Mouse (Mus musculus): ENCODE data around the gene Prr5l. TPM values are rescaled to one million over a fixed set of nuclear protein-coding genes. Genes with fewer than 3 reads are reported as not detected.

The Prr5l gene
- polyA plus RNA-seq, 1 experiment = 0.06 TPM

GRCm38 (mm10) chr2:101693577-101694215 lies 189.1 kb downstream of the Prr5l start:
- Histone ChIP-seq H3K79me2 (ENCODE audit: control insufficient read depth, insufficient read depth) (no peaks in the 10 kb centered on the region), H3K4me3 (no peak overlapping the region), H3K27me3 (ENCODE audit: control insufficient read depth, insufficient read depth, insufficient read length) (no peaks in the 10 kb centered on the region), H3K36me3 (ENCODE audit: control insufficient read depth, insufficient read depth) (peaks cover 22% of the 10 kb centered on the region), H3ac (ENCODE audit: control insufficient read depth, insufficient read length) (no peak overlapping the region), H3K4me2 (ENCODE audit: low read depth) (no peak overlapping the region)
- no peak for TF ChIP-seq MYOG (IDR thresholded peaks at IDR 0.05; ENCODE audit: control insufficient read depth in 1 of 3, insufficient read depth in 1 of 3, insufficient read length in 2 of 3, low read depth in 2 of 3)
- no peak for TF ChIP-seq SRF (IDR thresholded peaks at IDR 0.05; ENCODE audit: control insufficient read depth, insufficient read length, low read depth)
- TF ChIP-seq REST (IDR thresholded peaks at IDR 0.05; ENCODE audit: insufficient read depth, insufficient read length) = no peak
- no peak for TF ChIP-seq MAX (IDR thresholded peaks at IDR 0.05; ENCODE audit: low read depth)
- no peak for TF ChIP-seq POLR2AphosphoS2 (IDR thresholded peaks at IDR 0.05; ENCODE audit: insufficient read length, low read depth)
- no peak for TF ChIP-seq POLR2A (IDR thresholded peaks at IDR 0.05; ENCODE audit: insufficient read length, low read depth)
- TF ChIP-seq MYOD1 (IDR thresholded peaks at IDR 0.05; ENCODE audit: control insufficient read depth in 1 of 3, insufficient read length in 2 of 3, low read depth in 2 of 3) = no peak
- TF ChIP-seq USF1 (IDR thresholded peaks at IDR 0.05; ENCODE audit: low read depth) = no peak
- TF ChIP-seq CEBPB (IDR thresholded peaks at IDR 0.05; ENCODE audit: insufficient read depth, poor library complexity, severe bottlenecking) = no peak
- no peak for TF ChIP-seq TCF12 (IDR thresholded peaks at IDR 0.05; ENCODE audit: insufficient read depth, poor library complexity, severe bottlenecking)
- TF ChIP-seq TCF3 (IDR thresholded peaks at IDR 0.05; ENCODE audit: insufficient read length, low read depth) = no peak
- TF ChIP-seq E2F4 (IDR thresholded peaks at IDR 0.05; ENCODE audit: insufficient read depth) = no peak

GRCm38 (mm10) chr2:101693043-101693442 lies 189.8 kb downstream of the Prr5l start:
- no peak for TF ChIP-seq POLR2AphosphoS2 (IDR thresholded peaks at IDR 0.05; ENCODE audit: insufficient read length, low read depth)
- TF ChIP-seq TCF12 (IDR thresholded peaks at IDR 0.05; ENCODE audit: insufficient read depth, poor library complexity, severe bottlenecking) = no peak
- TF ChIP-seq E2F4 (IDR thresholded peaks at IDR 0.05; ENCODE audit: insufficient read depth) = no peak
- no peak for TF ChIP-seq TCF3 (IDR thresholded peaks at IDR 0.05; ENCODE audit: insufficient read length, low read depth)
- TF ChIP-seq MYOG (IDR thresholded peaks at IDR 0.05; ENCODE audit: control insufficient read depth in 1 of 3, insufficient read depth in 1 of 3, insufficient read length in 2 of 3, low read depth in 2 of 3) = no peak
- no peak for TF ChIP-seq POLR2A (IDR thresholded peaks at IDR 0.05; ENCODE audit: insufficient read length, low read depth)
- no peak for TF ChIP-seq SRF (IDR thresholded peaks at IDR 0.05; ENCODE audit: control insufficient read depth, insufficient read length, low read depth)
- Histone ChIP-seq H3K79me2 (ENCODE audit: control insufficient read depth, insufficient read depth) (no peaks in the 10 kb centered on the region), H3K4me3 (no peak overlapping the region), H3K27me3 (ENCODE audit: control insufficient read depth, insufficient read depth, insufficient read length) (no peaks in the 10 kb centered on the region), H3ac (ENCODE audit: control insufficient read depth, insufficient read length) (no peak overlapping the region), H3K4me2 (ENCODE audit: low read depth) (no peak overlapping the region), H3K36me3 (ENCODE audit: control insufficient read depth, insufficient read depth) (peaks cover 22% of the 10 kb centered on the region)

GRCm38 (mm10) chr2:101690252-101690827 lies 192.5 kb downstream of the Prr5l start:
- Histone ChIP-seq H3K79me2 (ENCODE audit: control insufficient read depth, insufficient read depth) (no peaks in the 10 kb centered on the region), H3K4me3 (no peak overlapping the region), H3K4me2 (ENCODE audit: low read depth) (no peak overlapping the region), H3K27me3 (ENCODE audit: control insufficient read depth, insufficient read depth, insufficient read length) (no peaks in the 10 kb centered on the region), H3K36me3 (ENCODE audit: control insufficient read depth, insufficient read depth) (peaks cover 10% of the 10 kb centered on the region), H3ac (ENCODE audit: control insufficient read depth, insufficient read length) (no peak overlapping the region)
- no peak for TF ChIP-seq MAX (IDR thresholded peaks at IDR 0.05; ENCODE audit: low read depth)
- no peak for TF ChIP-seq CEBPB (IDR thresholded peaks at IDR 0.05; ENCODE audit: insufficient read depth, poor library complexity, severe bottlenecking)
- no peak for TF ChIP-seq POLR2AphosphoS2 (IDR thresholded peaks at IDR 0.05; ENCODE audit: insufficient read length, low read depth)
- TF ChIP-seq MYOD1 (IDR thresholded peaks at IDR 0.05; ENCODE audit: control insufficient read depth in 1 of 3, insufficient read length in 2 of 3, low read depth in 2 of 3) = no peak
- TF ChIP-seq TCF12 (IDR thresholded peaks at IDR 0.05; ENCODE audit: insufficient read depth, poor library complexity, severe bottlenecking) = no peak
- no peak for TF ChIP-seq SRF (IDR thresholded peaks at IDR 0.05; ENCODE audit: control insufficient read depth, insufficient read length, low read depth)
- TF ChIP-seq USF1 (IDR thresholded peaks at IDR 0.05; ENCODE audit: low read depth) = no peak
- TF ChIP-seq TCF3 (IDR thresholded peaks at IDR 0.05; ENCODE audit: insufficient read length, low read depth) = no peak
- TF ChIP-seq MYOG (IDR thresholded peaks at IDR 0.05; ENCODE audit: control insufficient read depth in 1 of 3, insufficient read depth in 1 of 3, insufficient read length in 2 of 3, low read depth in 2 of 3) = no peak
- no peak for TF ChIP-seq REST (IDR thresholded peaks at IDR 0.05; ENCODE audit: insufficient read depth, insufficient read length)
- TF ChIP-seq POLR2A (IDR thresholded peaks at IDR 0.05; ENCODE audit: insufficient read length, low read depth) = no peak
- no peak for TF ChIP-seq E2F4 (IDR thresholded peaks at IDR 0.05; ENCODE audit: insufficient read depth)

- H3ac ChIP-seq (ENCODE audit: control insufficient read depth, insufficient read length) = no peak overlapping the region
- no peaks in the 10 kb centered on the region for H3K79me2 ChIP-seq (ENCODE audit: control insufficient read depth, insufficient read depth)
- H3K36me3 ChIP-seq (ENCODE audit: control insufficient read depth, insufficient read depth) = peaks cover 15% of the 10 kb centered on the region
- TF ChIP-seq POLR2AphosphoS2 (IDR thresholded peaks at IDR 0.05; ENCODE audit: insufficient read length, low read depth) (no peak), TCF3 (IDR thresholded peaks at IDR 0.05; ENCODE audit: insufficient read length, low read depth) (no peak)
- no peaks in the 10 kb centered on the region for H3K27me3 ChIP-seq (ENCODE audit: control insufficient read depth, insufficient read depth, insufficient read length)
- H3K4me3 ChIP-seq = no peak overlapping the region
- H3K4me2 ChIP-seq (ENCODE audit: low read depth) = no peak overlapping the region
These were observed 194.8 kb downstream of the Prr5l start for GRCm38 (mm10) chr2:101688011-101688410.

- TF ChIP-seq TCF12 (IDR thresholded peaks at IDR 0.05; ENCODE audit: insufficient read depth, poor library complexity, severe bottlenecking) = no peak
- no peak for TF ChIP-seq REST (IDR thresholded peaks at IDR 0.05; ENCODE audit: insufficient read depth, insufficient read length)
- TF ChIP-seq MAX (IDR thresholded peaks at IDR 0.05; ENCODE audit: low read depth) = no peak
- no peak for TF ChIP-seq MYOG (IDR thresholded peaks at IDR 0.05; ENCODE audit: control insufficient read depth in 1 of 3, insufficient read depth in 1 of 3, insufficient read length in 2 of 3, low read depth in 2 of 3)
- TF ChIP-seq SRF (IDR thresholded peaks at IDR 0.05; ENCODE audit: control insufficient read depth, insufficient read length, low read depth) = no peak
These were observed 198.4 kb downstream of the Prr5l start for GRCm38 (mm10) chr2:101684421-101684820.

More at GRCm38 (mm10) chr2:101684421-101684820, 198.4 kb downstream of the Prr5l start:
- Histone ChIP-seq H3K36me3 (ENCODE audit: control insufficient read depth, insufficient read depth) (peaks cover 5% of the 10 kb centered on the region), H3K4me2 (ENCODE audit: low read depth) (no peak overlapping the region), H3ac (ENCODE audit: control insufficient read depth, insufficient read length) (no peak overlapping the region), H3K27me3 (ENCODE audit: control insufficient read depth, insufficient read depth, insufficient read length) (no peaks in the 10 kb centered on the region), H3K79me2 (ENCODE audit: control insufficient read depth, insufficient read depth) (peaks cover 20% of the 10 kb centered on the region), H3K4me3 (no peak overlapping the region)
